Mouse (Mus musculus) hindbrain, postnatal 0 days (tissue): ENCODE measurements around the gene Mrps18b. TPM values are rescaled to one million over a fixed set of nuclear protein-coding genes. Genes with fewer than 3 reads are reported as not detected.

Source experiments
- ATAC-seq: fragments of 200-750 bp; cut with Nextera tagmentation; 2 replicates; pipeline ENCODE4 v1.8.0; 2017; ENCODE audit warnings: mild to moderate bottlenecking, moderate TSS enrichment, moderate library complexity
- DNase-seq: peaks from one replicate; pipeline ENCODE4 v3.0.0-alpha.2; 2015; ENCODE audit warnings: low spot score
- H3K27ac ChIP-seq: fragments of 300-500 bp; sonication (generic); 2 replicates; pipeline ENCODE4 v1.5.1; 2014; ENCODE audit warnings: mild to moderate bottlenecking
- H3K27me3 ChIP-seq: fragments of 300-500 bp; sonication (generic); 2 replicates; pipeline ENCODE4 v1.6.1; 2014; ENCODE audit warnings: low read length, mixed read lengths; ENCODE audit not compliant: insufficient read depth
- H3K36me3 ChIP-seq: fragments of 300-500 bp; sonication (generic); 2 replicates; pipeline ENCODE4 v1.6.1; 2014; ENCODE audit warnings: low read length, mixed read lengths; ENCODE audit not compliant: insufficient read depth
- H3K4me1 ChIP-seq: fragments of 300-500 bp; sonication (generic); 2 replicates; pipeline ENCODE4 v1.6.1; 2014; ENCODE audit warnings: antibody characterized with exemption, low read length, mixed read lengths; ENCODE audit not compliant: insufficient read depth
- H3K4me2 ChIP-seq: fragments of 300-500 bp; sonication (generic); 2 replicates; pipeline ENCODE4 v1.6.1; 2014; ENCODE audit warnings: low read depth, mild to moderate bottlenecking, low read length, moderate library complexity, mixed read lengths
- H3K4me3 ChIP-seq: fragments of 300-500 bp; sonication (generic); 2 replicates; pipeline ENCODE4 v1.5.1; 2014; ENCODE audit warnings: low read length
- H3K9ac ChIP-seq: fragments of 300-500 bp; sonication (generic); replicated peaks from 2 replicates; pipeline ENCODE4 v1.6.1; 2014; ENCODE audit warnings: mild to moderate bottlenecking, low read length, moderate library complexity, mixed read lengths
- H3K9me3 ChIP-seq: fragments of 300-500 bp; sonication (generic); 2 replicates; pipeline ENCODE4 v1.6.1; 2016; ENCODE audit warnings: low read length, mixed read lengths
- CTCF ChIP-seq: IDR thresholded peaks from 2 replicates; pipeline ENCODE4 v1.5.1; 2016; ENCODE audit warnings: antibody characterized with exemption, control low read depth, low read depth
- WGBS: fragments of 180-500 bp; shearing (Covaris S2); extraction: QIAGEN DNeasy Blood & Tissue Kit; methylation state at CpG from one replicate; pipeline ENCODE4 v1.1.7; 2014; 5-methylcytosine and 5-hydroxymethylcytosine counted together
- polyA plus RNA-seq: library from polyadenylated mRNA; unstranded; fragments of >200 nt; fragmentation: Nextera tagmentation; extraction: Ambion mirVana; gene quantifications from 2 replicates; pipeline ENCODE4 v1.2.1, GENCODE M21; 2015
- total RNA-seq: library from RNA; depleted of rRNA; stranded (reverse); fragments of >200 nt; gene quantifications from 2 replicates; pipeline ENCODE4 v1.2.3, GENCODE M21; 2014

The Mrps18b gene
- total and polyA plus RNA-seq, 2 experiments from 2014 or later, result 42.9 to 72.2 TPM

DNA sequence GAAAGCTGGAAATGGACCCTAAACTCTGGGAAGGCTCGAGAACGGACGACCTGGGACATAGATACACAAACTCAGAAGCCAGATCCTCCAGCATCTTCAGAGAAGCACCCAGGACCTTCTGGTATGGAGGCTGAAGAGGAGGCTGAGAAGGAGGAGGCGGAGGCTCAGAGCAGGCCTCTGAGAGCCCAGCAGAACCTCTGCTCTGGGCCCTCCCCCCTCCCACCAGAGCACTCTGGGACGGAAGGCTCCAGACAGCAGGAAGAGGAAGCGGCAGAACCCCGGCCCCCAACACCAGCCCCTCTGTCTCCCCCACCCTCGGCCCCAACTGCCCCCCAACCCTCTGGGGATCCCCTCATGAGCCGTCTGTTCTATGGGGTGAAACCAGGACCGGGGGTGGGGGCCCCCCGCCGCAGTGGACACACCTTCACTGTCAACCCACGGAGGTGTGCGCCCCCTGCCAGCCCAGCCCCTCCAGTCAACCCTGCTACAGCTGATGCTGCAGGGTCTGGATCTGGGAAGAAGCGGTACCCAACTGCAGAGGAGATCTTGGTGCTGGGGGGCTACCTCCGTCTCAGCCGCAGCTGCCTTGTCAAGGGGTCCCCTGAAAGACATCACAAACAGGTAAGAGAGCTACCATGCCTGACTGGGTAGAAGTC lies 47.9 kb downstream of the Mrps18b start:
- ATAC-seq (no peak), DNase-seq (no peak)
- Histone ChIP-seq H3K4me2 (peak overlapping the region; percentile 93), H3K9me3 (no peaks in the 10 kb centered on the region), H3K4me1 (peaks cover 19% of the 10 kb centered on the region), H3K9ac (peak overlapping the region; percentile 84), H3K27me3 (no peaks in the 10 kb centered on the region), H3K4me3 (peak overlapping the region; percentile 56), H3K27ac (peak overlapping the region; percentile 95), H3K36me3 (no peaks in the 10 kb centered on the region)
- 25% methylated on average over 16 of the region's 17 CpGs for WGBS
- no peak for TF ChIP-seq CTCF

DNA sequence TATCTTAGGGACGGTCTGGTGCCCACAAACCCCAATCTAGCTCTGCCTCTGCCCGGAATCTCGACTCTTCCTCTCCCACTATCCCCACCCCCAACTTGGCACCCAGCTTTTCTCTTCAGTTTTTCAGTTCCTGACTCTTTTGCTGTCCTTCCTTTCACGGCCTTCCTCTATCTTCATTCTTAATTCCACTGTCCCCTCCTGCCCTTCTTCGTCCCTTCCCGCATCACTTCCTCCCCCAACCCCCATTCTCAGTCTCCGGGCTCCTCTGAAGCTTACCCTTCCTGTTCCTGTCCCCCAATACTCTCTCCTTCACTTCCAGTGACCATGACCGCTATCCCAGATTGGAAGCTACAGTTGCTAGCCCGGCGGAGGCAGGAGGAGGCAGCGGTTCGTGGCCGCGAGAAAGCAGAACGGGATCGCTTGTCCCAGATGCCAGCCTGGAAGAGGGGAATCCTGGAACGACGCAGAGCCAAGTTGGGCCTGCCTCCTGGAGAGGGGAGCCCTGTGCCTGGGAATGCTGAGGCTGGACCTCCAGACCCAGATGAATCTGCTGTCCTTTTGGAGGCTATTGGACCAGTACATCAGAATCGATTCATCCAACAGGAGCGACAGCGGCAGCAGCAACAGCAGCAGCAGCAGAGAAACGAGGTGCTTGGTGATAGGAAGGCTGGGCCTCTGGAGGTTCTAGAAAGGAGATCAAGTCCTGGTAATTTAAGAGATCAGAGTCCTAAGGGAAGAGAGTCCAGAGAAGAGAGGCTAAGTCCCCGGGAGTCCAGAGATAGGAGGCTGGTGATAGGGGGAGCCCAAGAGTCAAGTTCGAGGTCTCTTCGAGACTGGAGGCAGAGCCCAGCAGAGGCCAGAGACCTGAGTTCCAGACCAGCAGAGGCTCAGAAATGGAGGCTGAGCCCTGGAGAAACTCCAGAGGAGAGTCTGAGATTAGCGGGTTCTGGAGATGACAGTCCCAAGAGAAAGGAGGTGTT lies 49.0 kb downstream of the Mrps18b start:
- no peak for ATAC-seq
- H3K27ac ChIP-seq, result peak overlapping the region; percentile 95
- peaks cover 19% of the 10 kb centered on the region for H3K4me1 ChIP-seq
- peak; percentile 33 for DNase-seq
- H3K27me3 ChIP-seq, result no peaks in the 10 kb centered on the region
- H3K9me3 ChIP-seq, result no peaks in the 10 kb centered on the region
- peak overlapping the region; percentile 56 for H3K4me3 ChIP-seq
- peak overlapping the region; percentile 93 for H3K4me2 ChIP-seq
- peak; percentile 31; the same call in 1 of the 2 replicates for TF ChIP-seq CTCF
- H3K9ac ChIP-seq, result peak overlapping the region; percentile 84
- H3K36me3 ChIP-seq, result no peaks in the 10 kb centered on the region
- WGBS, result 8% methylated on average over 26 of the region's 26 CpGs

DNA sequence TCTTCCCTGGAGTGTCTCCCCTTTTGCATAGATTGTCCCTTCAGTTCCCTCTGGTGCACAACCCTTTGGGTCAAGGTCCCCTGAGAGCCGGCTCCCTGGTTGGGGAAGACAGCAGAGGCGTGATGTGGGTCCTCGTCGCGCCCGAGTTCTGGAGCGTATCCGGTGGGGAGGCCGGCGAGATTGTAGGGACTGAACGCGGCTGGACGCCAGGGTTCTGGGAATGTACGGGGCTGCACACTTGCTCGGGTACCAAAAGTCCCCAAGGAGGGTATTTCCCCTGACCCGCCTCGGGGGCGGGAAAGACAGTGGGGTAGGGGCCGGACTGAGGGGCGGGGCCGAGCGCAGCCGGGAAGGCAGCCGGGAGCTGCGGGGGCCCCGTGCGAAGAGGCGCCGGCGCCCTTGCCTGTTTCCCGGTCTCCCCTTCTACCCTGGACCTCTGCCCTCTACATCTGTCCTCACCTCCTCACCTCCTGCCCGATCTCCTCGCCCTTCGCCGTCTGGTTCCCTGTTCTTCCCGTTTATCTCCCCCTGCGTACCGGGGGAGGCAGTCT lies 49.8 kb downstream of the Mrps18b start:
- TF ChIP-seq CTCF, result no peak
- peak; percentile 46 for ATAC-seq
- Histone ChIP-seq H3K4me1 (peaks cover 19% of the 10 kb centered on the region), H3K9ac (peak overlapping the region; percentile 84), H3K27me3 (no peaks in the 10 kb centered on the region), H3K4me3 (peak overlapping the region; percentile 56), H3K27ac (peak overlapping the region; percentile 95), H3K36me3 (no peaks in the 10 kb centered on the region), H3K4me2 (peak overlapping the region; percentile 93), H3K9me3 (no peaks in the 10 kb centered on the region)
- DNase-seq, result peak; percentile 74
- under 1% methylated on average over 23 of the region's 38 CpGs for WGBS

DNA sequence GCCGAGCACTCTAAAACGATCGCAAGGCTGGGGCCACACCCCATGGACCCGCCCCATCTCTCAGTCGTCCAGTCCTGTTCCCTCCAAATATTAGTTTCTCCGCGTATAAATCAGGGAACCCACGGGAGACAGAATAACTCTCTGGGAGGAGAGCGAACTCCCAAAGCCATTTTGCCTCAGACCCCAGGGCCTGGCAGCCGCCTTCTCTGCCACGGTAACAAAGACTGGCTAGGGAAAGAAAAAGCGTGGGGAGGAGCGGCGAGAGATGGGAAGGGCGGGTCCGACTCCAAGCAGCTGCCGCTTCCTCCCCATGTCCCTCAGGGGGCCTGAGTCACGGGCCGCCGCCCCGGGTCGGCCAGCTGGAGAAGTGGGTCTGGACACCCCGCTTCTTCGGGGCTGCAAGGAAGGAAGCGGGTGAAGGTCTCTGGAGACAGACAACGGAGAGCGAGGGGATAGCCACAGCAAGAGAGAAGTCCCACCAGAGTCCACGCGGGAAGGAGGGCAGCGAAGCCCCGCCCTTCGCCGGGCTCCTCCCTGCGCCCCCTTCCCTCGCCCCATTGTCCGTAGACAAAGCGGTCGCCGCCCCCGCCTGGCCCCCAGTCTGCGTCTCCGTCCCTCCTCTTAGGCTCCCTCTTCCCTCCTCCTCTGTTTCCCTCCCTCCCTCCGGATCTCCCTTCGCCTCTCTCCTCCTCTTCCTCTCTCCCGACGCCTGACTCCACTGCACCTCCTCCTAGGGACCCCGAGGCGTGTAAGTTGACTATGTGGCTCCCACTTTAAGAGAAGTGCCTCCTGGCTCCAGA lies 50.5 kb downstream of the Mrps18b start, which contains the start of gene Ppp1r18:
Ppp1r18 (plus strand) TSS at position 113 of the 800 bp plus-strand sequence.
- H3K27ac ChIP-seq, result peak within 1 kb of the TSS; percentile 95
- no peaks in the 10 kb centered on the region for H3K9me3 ChIP-seq
- no peak for TF ChIP-seq CTCF
- H3K36me3 ChIP-seq, result no peaks in the 10 kb centered on the region
- peak within 1 kb of the TSS; percentile 56 for H3K4me3 ChIP-seq
- peak within 1 kb of the TSS; percentile 84 for H3K9ac ChIP-seq
- under 1% methylated on average over 39 of the region's 48 CpGs for WGBS
- peak; percentile 57 for ATAC-seq
- H3K27me3 ChIP-seq, result no peaks in the 10 kb centered on the region
- peaks cover 18% of the 10 kb centered on the region for H3K4me1 ChIP-seq
- H3K4me2 ChIP-seq, result peak within 1 kb of the TSS; percentile 93
- peak; percentile 84 for DNase-seq

DNA sequence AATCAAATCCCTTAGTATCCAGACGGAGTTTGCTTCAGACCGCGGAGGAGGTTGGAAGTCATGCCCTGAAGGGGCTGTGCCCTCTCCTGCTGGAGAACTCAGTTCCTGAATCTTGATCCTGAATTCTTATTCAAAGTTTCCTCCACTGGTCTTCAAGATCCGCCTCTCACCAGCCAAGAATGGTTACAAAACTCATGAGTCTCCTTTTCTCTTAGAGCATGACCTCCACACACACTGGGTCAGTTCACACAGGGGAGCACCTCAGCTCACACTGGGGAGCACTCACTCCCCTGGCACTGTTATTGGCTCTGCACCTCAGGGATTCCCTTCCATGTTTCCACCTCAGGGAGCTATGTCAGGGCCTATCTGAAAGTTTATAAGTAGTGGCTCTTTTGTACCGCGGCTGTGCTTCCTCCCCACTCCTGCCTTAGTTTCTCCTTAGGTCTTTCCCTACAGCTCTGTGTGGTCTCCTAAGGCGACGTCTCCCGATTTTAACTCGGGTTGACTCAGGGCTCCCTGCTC lies 51.3 kb downstream of the Mrps18b start:
- ATAC-seq (no peak), DNase-seq (no peak)
- H3K36me3 ChIP-seq, result no peaks in the 10 kb centered on the region
- peak overlapping the region; percentile 95 for H3K27ac ChIP-seq
- H3K4me1 ChIP-seq, result peaks cover 11% of the 10 kb centered on the region
- peak overlapping the region; percentile 93 for H3K4me2 ChIP-seq
- no peaks in the 10 kb centered on the region for H3K27me3 ChIP-seq
- H3K9me3 ChIP-seq, result no peaks in the 10 kb centered on the region
- peak overlapping the region; percentile 56 for H3K4me3 ChIP-seq
- H3K9ac ChIP-seq, result peak overlapping the region; percentile 84
- TF ChIP-seq CTCF, result no peak
- WGBS, result 24% methylated on average over 10 of the region's 10 CpGs
